Mouse (Mus musculus) embryonic fibroblast, embryonic 13.5 days (primary cell): ENCODE measurements around the gene Fam24a.

Experiments used
- CTCF ChIP-seq: IDR thresholded peaks from 2 replicates; pipeline ENCODE4 v1.5.1; 2011; ENCODE audit warnings: mild to moderate bottlenecking, control low read depth, low read length, moderate library complexity, borderline replicate concordance; ENCODE audit not compliant: insufficient read depth
- POLR2A ChIP-seq: IDR thresholded peaks from 2 replicates; pipeline ENCODE4 v1.6.1; 2011; ENCODE audit warnings: low read depth, mild to moderate bottlenecking, control low read depth, low read length, moderate library complexity

- TF ChIP-seq POLR2A (peak; percentile 95), CTCF (peak; percentile 95)
Observed at GRCm38 (mm10) chr7:131370648-131371469, 37.2 kb downstream of the Fam24a start, which contains the start of gene Pstk.
